In genomic region chr17:50117461-50117860, GRCm38 (mm10) we compare ENCODE assay signal across 16 mouse cellular contexts.
"Had no signal": no experiment of that assay in that cellular context is flagged by ENCODE, and none has a peak within 500 bp of the region (broad histone marks: within the 10 kb centered on the region; RNA-seq: fewer than 3 reads in every experiment).

No protein-coding gene starts in this region.

- DNase-seq: liver; liver, embryonic 13.5 days; liver, postnatal 0 days; lung, postnatal 14 days; midbrain, embryonic 14.5 days; right cerebral cortex, adult 18-20 months; right cerebral cortex, postnatal 25 days; thymus, adult 2 months; thymus, postnatal 25 days had no signal

- ATAC-seq: liver, postnatal 0 days had no signal

- H3K4me1 ChIP-seq: kidney, embryonic 15.5 days; lung, embryonic 15.5 days; midbrain, embryonic 10.5 days; neural tube, embryonic 15.5 days had no signal

- H3K36me3 ChIP-seq: kidney, embryonic 15.5 days; liver, embryonic 13.5 days; lung, embryonic 15.5 days; midbrain, embryonic 10.5 days; neural tube, embryonic 15.5 days had no signal

- H3K4me3 ChIP-seq: kidney, embryonic 15.5 days; left cerebral cortex, adult 2 months; liver, embryonic 13.5 days; lung, embryonic 15.5 days; midbrain, embryonic 10.5 days; myocyte; neural tube, embryonic 15.5 days had no signal

- H3K27me3 ChIP-seq: kidney, embryonic 15.5 days; liver, embryonic 13.5 days; lung, embryonic 15.5 days; neural tube, embryonic 15.5 days had no signal

- H3K27ac ChIP-seq: kidney, embryonic 15.5 days; left cerebral cortex, adult 2 months; liver, embryonic 13.5 days; lung, embryonic 15.5 days; macrophage; midbrain, embryonic 10.5 days; neural tube, embryonic 15.5 days had no signal
